Mouse (Mus musculus): Measurements from ENCODE around the gene Lrmda. TPM values are rescaled to one million over a fixed set of nuclear protein-coding genes. Genes with fewer than 3 reads are reported as not detected.

Gene Lrmda
- polyA plus RNA-seq, 1 experiment from 2014 or later = 0.20 TPM

DNA sequence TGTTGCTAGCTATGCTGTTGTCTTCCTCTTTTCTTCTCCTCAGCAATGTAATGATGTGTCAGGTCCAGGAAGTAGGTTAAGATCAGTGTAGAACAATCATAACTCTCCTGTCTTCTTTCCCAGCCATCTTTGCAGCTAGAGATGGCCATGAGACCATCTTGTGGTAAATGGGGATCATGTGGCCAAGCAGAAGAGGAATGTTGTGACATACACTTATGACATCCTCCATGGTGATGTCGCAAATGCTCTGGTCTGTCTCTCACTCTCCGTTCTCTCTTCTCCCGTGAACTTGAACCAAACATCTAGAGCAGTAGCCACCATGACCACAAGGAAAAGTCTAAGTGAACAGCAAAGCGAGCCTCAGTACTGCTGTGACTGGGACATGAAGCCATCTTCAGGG lies 19.9 kb upstream of the Lrmda start:
- no peaks in the 10 kb centered on the region for H3K9me3 ChIP-seq (ENCODE audit: control insufficient read depth, low read length)
- no peak overlapping the region for H3K27ac ChIP-seq (ENCODE audit: low read depth, low read length)
- no peaks in the 10 kb centered on the region; the same call in 1 of the 2 replicates for H3K27me3 ChIP-seq (ENCODE audit: control insufficient read depth, insufficient read depth, low read length)
- no peak overlapping the region for H3K9ac ChIP-seq (ENCODE audit: low read depth, low read length)
- ATAC-seq (ENCODE audit: low FRiP score) = no peak
- no peak for DNase-seq (ENCODE audit: low spot score)
- no peak overlapping the region for H3K4me3 ChIP-seq (ENCODE audit: low read depth, low read length)
- no peaks in the 10 kb centered on the region for H3K4me1 ChIP-seq (replicated peaks; ENCODE audit: control insufficient read depth, insufficient read depth, low read length)
- H3K4me2 ChIP-seq (replicated peaks; ENCODE audit: low read depth, low read length) = no peak overlapping the region
- no peaks in the 10 kb centered on the region for H3K36me3 ChIP-seq (ENCODE audit: control insufficient read depth, insufficient read depth, low read length)
- WGBS = 92% methylated on average over 4 of the region's 4 CpGs

DNA sequence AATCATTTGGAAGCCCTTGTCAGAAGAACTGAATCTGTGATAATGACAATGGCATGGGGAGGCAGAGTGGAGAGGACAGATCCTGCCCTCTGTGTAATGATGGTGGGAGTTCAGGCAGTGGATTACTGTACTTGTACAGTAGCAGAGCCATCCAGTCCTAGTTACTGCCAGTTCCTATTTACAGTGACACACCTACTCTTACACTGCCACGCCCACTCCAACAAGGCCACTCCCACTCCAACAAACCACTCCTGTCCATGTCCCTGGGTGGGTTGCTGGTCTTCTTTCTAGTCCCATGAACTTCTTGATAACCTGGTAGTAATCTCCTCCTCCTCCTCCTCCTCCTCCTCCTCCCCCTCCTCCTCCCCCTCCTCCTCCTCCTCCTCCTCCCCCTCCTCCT lies 16.3 kb upstream of the Lrmda start:
- DNase-seq (ENCODE audit: low spot score) = no peak
- Histone ChIP-seq H3K36me3 (ENCODE audit: control insufficient read depth, insufficient read depth, low read length) (no peaks in the 10 kb centered on the region), H3K9me3 (ENCODE audit: control insufficient read depth, low read length) (no peaks in the 10 kb centered on the region), H3K9ac (ENCODE audit: low read depth, low read length) (no peak overlapping the region), H3K27ac (ENCODE audit: low read depth, low read length) (no peak overlapping the region), H3K4me1 (replicated peaks; ENCODE audit: control insufficient read depth, insufficient read depth, low read length) (no peaks in the 10 kb centered on the region), H3K27me3 (ENCODE audit: control insufficient read depth, insufficient read depth, low read length) (0 out of 2 replicates have a peak, but pooled peaks cover 2% of the 10 kb centered on the region), H3K4me3 (ENCODE audit: low read depth, low read length) (no peak overlapping the region), H3K4me2 (replicated peaks; ENCODE audit: low read depth, low read length) (no peak overlapping the region)
- 82% methylated on average over 1 of the region's 1 CpGs for WGBS
- no peak for ATAC-seq (ENCODE audit: low FRiP score)

DNA sequence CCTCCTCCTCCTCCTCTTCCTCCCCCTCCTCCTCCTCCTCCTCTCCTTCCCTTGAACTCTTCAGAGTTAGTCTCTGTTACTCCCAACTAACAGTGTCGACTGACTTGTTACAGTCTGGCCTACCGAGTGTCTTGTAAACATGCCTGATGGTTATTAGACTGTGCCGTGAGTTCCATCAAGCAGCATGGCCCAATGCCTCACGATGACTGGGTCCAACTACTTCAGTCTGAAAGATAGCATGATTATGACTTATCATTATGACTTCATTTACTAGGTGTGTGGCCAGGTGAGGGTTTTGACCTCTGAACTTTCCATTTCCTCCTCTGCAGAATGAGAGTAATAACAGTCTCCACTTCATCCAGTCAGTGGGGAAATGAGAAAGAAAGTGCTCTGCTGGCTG lies 15.9 kb upstream of the Lrmda start:
- no peak overlapping the region for H3K9ac ChIP-seq (ENCODE audit: low read depth, low read length)
- H3K4me2 ChIP-seq (replicated peaks; ENCODE audit: low read depth, low read length) = no peak overlapping the region
- no peaks in the 10 kb centered on the region for H3K36me3 ChIP-seq (ENCODE audit: control insufficient read depth, insufficient read depth, low read length)
- H3K9me3 ChIP-seq (ENCODE audit: control insufficient read depth, low read length) = no peaks in the 10 kb centered on the region
- 88% methylated on average over 4 of the region's 4 CpGs for WGBS
- no peak for DNase-seq (ENCODE audit: low spot score)
- H3K27ac ChIP-seq (ENCODE audit: low read depth, low read length) = no peak overlapping the region
- no peak for ATAC-seq (ENCODE audit: low FRiP score)
- no peaks in the 10 kb centered on the region for H3K4me1 ChIP-seq (replicated peaks; ENCODE audit: control insufficient read depth, insufficient read depth, low read length)
- 0 out of 2 replicates have a peak, but pooled peaks cover 2% of the 10 kb centered on the region for H3K27me3 ChIP-seq (ENCODE audit: control insufficient read depth, insufficient read depth, low read length)
- H3K4me3 ChIP-seq (ENCODE audit: low read depth, low read length) = no peak overlapping the region

DNA sequence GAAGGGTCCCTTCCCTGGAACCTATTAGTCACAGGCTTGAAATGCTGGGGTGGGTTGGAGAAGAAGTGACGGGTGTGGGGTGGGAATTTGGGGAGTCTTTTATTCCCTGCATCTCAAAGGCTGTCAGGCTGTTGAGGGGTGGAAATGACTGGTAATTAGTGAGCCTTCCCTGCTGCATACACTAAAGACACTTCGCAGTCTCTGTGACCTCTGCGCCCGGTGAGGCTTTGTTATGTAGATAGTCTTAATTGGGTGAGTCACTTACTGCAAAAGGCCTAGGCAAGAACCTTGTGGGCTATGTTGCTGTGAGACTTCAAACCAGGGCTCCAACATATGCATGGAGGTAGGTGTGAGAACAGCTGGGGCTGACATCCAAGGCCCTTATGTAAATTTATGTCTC lies 14.6 kb upstream of the Lrmda start:
- no peak for DNase-seq (ENCODE audit: low spot score)
- Histone ChIP-seq H3K27ac (ENCODE audit: low read depth, low read length) (no peak overlapping the region), H3K4me3 (ENCODE audit: low read depth, low read length) (no peak overlapping the region), H3K36me3 (ENCODE audit: control insufficient read depth, insufficient read depth, low read length) (no peaks in the 10 kb centered on the region), H3K4me1 (replicated peaks; ENCODE audit: control insufficient read depth, insufficient read depth, low read length) (no peaks in the 10 kb centered on the region), H3K4me2 (replicated peaks; ENCODE audit: low read depth, low read length) (no peak overlapping the region), H3K27me3 (ENCODE audit: control insufficient read depth, insufficient read depth, low read length) (0 out of 2 replicates have a peak, but pooled peaks cover 2% of the 10 kb centered on the region), H3K9me3 (ENCODE audit: control insufficient read depth, low read length) (no peaks in the 10 kb centered on the region), H3K9ac (ENCODE audit: low read depth, low read length) (no peak overlapping the region)
- WGBS = 17% methylated on average over 4 of the region's 4 CpGs
- no peak for ATAC-seq (ENCODE audit: low FRiP score)

DNA sequence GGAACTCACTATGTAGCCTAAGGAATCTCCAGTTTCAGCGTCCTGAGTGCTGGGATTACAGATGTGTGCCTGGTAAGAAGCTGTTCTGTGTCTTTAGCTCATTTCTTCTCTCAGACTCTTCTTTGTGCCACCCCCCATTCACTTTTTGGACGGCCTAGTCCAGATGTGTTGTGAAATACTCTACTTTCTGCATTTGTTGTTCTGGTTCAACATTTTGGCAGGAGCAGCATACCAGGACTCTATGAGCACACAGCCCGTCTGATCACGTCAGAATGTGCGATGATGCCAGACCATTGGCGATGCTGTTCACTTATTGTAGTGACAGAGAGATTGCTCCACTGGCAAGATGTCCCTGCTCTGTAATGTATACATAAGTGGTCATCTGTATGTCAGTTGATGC lies 12.5 kb upstream of the Lrmda start:
- no peak overlapping the region for H3K4me3 ChIP-seq (ENCODE audit: low read depth, low read length)
- H3K9ac ChIP-seq (ENCODE audit: low read depth, low read length) = no peak overlapping the region
- no peak overlapping the region for H3K27ac ChIP-seq (ENCODE audit: low read depth, low read length)
- H3K4me1 ChIP-seq (replicated peaks; ENCODE audit: control insufficient read depth, insufficient read depth, low read length) = no peaks in the 10 kb centered on the region
- H3K9me3 ChIP-seq (ENCODE audit: control insufficient read depth, low read length) = no peaks in the 10 kb centered on the region
- H3K27me3 ChIP-seq (ENCODE audit: control insufficient read depth, insufficient read depth, low read length) = 0 out of 2 replicates have a peak, but pooled peaks cover 2% of the 10 kb centered on the region
- no peak for ATAC-seq (ENCODE audit: low FRiP score)
- no peak for DNase-seq (ENCODE audit: low spot score)
- no peak overlapping the region for H3K4me2 ChIP-seq (replicated peaks; ENCODE audit: low read depth, low read length)
- H3K36me3 ChIP-seq (ENCODE audit: control insufficient read depth, insufficient read depth, low read length) = no peaks in the 10 kb centered on the region
- 90% methylated on average over 6 of the region's 6 CpGs for WGBS

DNA sequence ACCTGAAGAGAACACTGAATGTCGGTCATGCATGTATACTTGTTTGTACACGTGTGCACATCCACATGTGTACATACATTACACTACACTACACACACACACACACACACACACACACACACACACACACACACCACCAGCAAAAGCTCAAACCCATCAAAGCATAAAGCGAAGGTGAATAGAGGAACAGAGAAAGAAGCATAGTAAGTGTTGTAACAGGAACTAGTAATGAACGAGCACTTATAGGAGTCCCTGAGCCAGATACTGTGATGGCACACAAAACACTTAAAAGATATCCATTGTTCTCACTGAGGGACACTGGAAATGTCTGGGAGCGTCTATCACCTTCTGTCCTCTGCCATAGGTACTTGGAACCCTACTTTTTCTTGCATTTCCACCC lies 5.2 kb upstream of the Lrmda start:
- Histone ChIP-seq H3K27me3 (ENCODE audit: control insufficient read depth, insufficient read depth, low read length) (peaks cover 3% of the 10 kb centered on the region), H3K4me1 (replicated peaks; ENCODE audit: control insufficient read depth, insufficient read depth, low read length) (peaks cover 2% of the 10 kb centered on the region; the same call in 1 of the 2 replicates), H3K4me2 (replicated peaks; ENCODE audit: low read depth, low read length) (no peak overlapping the region), H3K9me3 (ENCODE audit: control insufficient read depth, low read length) (no peaks in the 10 kb centered on the region), H3K36me3 (ENCODE audit: control insufficient read depth, insufficient read depth, low read length) (no peaks in the 10 kb centered on the region), H3K4me3 (ENCODE audit: low read depth, low read length) (no peak overlapping the region), H3K27ac (ENCODE audit: low read depth, low read length) (no peak overlapping the region), H3K9ac (ENCODE audit: low read depth, low read length) (no peak overlapping the region)
- DNase-seq (ENCODE audit: low spot score) (no peak), ATAC-seq (ENCODE audit: low FRiP score) (no peak)
- WGBS = 86% methylated on average over 5 of the region's 5 CpGs

DNA sequence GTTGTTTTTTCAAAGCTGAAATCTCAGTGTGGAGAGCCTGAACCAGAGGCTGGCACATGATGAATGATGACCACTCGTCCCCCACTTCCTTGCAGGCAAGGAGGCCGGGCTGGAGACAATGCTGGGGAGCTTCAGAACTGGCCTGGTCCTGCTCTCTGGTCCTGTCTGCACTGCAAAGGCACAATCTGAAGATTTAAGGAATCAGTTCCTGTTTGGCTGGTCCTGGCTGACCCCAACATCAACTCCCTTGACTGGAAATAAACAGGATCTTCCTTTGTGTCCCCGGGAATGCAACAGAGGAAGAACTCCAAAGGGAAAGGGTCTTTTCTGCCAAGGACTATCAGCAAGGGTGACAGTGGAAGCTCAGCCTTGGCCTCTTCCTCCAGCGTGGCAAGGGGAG lies 4.7 kb upstream of the Lrmda start:
- H3K9ac ChIP-seq (ENCODE audit: low read depth, low read length) = no peak overlapping the region
- 59% methylated on average over 4 of the region's 4 CpGs for WGBS
- DNase-seq (ENCODE audit: low spot score) (no peak), ATAC-seq (ENCODE audit: low FRiP score) (no peak)
- no peak overlapping the region for H3K4me3 ChIP-seq (ENCODE audit: low read depth, low read length)
- H3K36me3 ChIP-seq (ENCODE audit: control insufficient read depth, insufficient read depth, low read length) = no peaks in the 10 kb centered on the region
- no peak overlapping the region for H3K4me2 ChIP-seq (replicated peaks; ENCODE audit: low read depth, low read length)
- H3K4me1 ChIP-seq (replicated peaks; ENCODE audit: control insufficient read depth, insufficient read depth, low read length) = peaks cover 5% of the 10 kb centered on the region; the same call in 1 of the 2 replicates
- peaks cover 3% of the 10 kb centered on the region for H3K27me3 ChIP-seq (ENCODE audit: control insufficient read depth, insufficient read depth, low read length)
- no peak overlapping the region for H3K27ac ChIP-seq (ENCODE audit: low read depth, low read length)
- no peaks in the 10 kb centered on the region for H3K9me3 ChIP-seq (ENCODE audit: control insufficient read depth, low read length)

DNA sequence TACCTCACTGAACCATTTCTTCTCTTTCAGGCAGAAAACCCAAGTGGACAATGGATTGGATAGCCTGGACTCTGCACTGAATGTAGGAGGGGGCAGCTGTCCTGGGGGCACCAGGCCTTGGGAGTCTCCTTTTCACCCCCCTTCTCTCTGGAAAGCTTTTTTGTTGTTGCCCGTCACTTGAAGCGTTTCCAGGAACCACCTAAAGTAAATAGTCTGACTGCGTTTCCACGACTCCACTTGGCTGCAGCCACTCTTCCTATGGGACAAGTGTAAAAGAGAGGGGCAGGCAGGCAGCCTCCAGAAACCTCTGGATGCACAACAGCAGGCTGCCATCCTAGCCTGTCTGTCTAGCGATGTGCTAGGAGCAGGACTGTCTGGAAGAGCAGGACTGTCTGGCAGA lies 2.5 kb upstream of the Lrmda start:
- DNase-seq (ENCODE audit: low spot score) = no peak
- Histone ChIP-seq H3K27me3 (ENCODE audit: control insufficient read depth, insufficient read depth, low read length) (peaks cover 3% of the 10 kb centered on the region), H3K27ac (ENCODE audit: low read depth, low read length) (no peak overlapping the region)

DNA sequence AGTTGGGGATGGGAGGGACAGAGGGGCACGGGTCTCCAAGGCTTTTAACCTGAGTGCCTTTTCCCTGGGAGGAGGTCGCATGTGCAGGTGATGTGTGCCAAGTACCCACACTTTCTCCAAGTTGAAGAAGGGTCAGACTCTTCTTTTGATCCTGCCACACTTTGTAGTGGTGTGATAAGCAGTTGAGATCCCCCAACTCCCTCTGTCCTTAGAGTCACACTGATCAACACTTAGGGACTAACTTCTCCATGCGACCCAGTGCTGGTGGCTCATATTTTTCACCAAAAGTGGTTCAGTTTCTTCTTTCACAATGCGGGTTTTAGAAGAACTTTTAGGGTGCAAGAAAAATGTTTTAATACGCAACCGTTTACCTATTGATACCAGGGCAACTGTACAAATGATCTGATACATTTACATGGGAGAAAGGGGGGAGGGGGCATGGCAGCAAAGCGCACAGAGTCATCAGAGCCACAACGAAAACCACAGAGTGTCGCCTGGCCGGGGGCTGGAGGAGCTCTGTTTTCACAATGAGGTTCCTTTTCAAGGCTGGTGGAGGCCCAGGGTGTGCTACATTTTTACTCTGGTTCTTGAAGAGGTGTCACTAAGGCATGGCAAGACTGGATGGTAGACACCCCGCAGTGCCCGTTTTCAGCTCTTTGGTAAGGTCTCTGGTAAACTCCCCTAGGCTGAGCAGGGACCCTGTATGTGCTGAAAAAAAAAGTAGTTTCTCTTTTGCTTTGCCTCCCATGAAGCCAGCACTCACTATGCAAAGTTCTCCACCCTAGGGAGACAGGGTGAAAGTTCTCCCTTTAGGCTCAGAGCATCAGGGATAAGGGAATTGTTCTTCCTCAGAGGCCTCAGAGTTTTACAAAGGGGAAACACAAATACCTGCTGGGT lies 685 bp downstream of the Lrmda start:
- Histone ChIP-seq H3K27me3 (ENCODE audit: control insufficient read depth, insufficient read depth, low read length) (peaks cover 3% of the 10 kb centered on the region), H3K4me3 (ENCODE audit: low read depth, low read length) (peak overlapping the region; percentile 23), H3K9ac (ENCODE audit: low read depth, low read length) (no peak overlapping the region), H3K27ac (ENCODE audit: low read depth, low read length) (no peak overlapping the region), H3K4me1 (replicated peaks; ENCODE audit: control insufficient read depth, insufficient read depth, low read length) (peaks cover 5% of the 10 kb centered on the region; the same call in 1 of the 2 replicates), H3K36me3 (ENCODE audit: control insufficient read depth, insufficient read depth, low read length) (no peaks in the 10 kb centered on the region), H3K4me2 (replicated peaks; ENCODE audit: low read depth, low read length) (peak overlapping the region; percentile 52), H3K9me3 (ENCODE audit: control insufficient read depth, low read length) (no peaks in the 10 kb centered on the region)
- ATAC-seq (ENCODE audit: low FRiP score) = no peak
- WGBS = 34% methylated on average over 12 of the region's 12 CpGs
- DNase-seq (ENCODE audit: low spot score) = no peak

More for the DNA sequence above, 2.5 kb upstream of the Lrmda start:
- Histone ChIP-seq H3K4me3 (ENCODE audit: low read depth, low read length) (no peak overlapping the region), H3K9ac (ENCODE audit: low read depth, low read length) (no peak overlapping the region), H3K36me3 (ENCODE audit: control insufficient read depth, insufficient read depth, low read length) (no peaks in the 10 kb centered on the region), H3K9me3 (ENCODE audit: control insufficient read depth, low read length) (no peaks in the 10 kb centered on the region), H3K4me1 (replicated peaks; ENCODE audit: control insufficient read depth, insufficient read depth, low read length) (peaks cover 5% of the 10 kb centered on the region; the same call in 1 of the 2 replicates), H3K4me2 (replicated peaks; ENCODE audit: low read depth, low read length) (no peak overlapping the region)
- 53% methylated on average over 5 of the region's 5 CpGs for WGBS
- no peak for ATAC-seq (ENCODE audit: low FRiP score)

Data from hindbrain, embryonic 11.5 days (tissue).